In the genomic region with DNA sequence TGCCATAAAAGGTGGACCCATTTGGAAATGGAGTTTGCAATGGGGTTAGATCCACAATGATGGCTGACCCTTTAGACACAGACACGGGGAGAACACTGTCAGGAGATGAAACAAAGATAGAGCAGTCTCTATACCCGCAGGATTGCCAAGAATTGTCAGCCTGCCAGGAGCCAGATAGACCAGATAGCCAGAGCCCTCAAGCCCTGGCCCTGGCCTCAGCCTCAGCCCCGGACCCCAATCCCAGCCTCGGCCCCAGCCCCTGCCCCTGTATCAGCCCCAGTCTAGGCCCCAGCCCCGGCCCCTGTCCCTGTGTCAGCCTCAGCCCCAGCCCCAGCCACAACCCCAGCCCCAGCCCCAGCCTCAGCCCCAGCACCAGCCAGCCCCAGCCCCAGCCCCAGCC, we compare ENCODE assay signal across 16 mouse cellular contexts.
A peak's percentile ranks its signal among the peaks of the same experiment; 100 is the strongest.
DNase-seq lines count a peak whose midpoint lies in the region; ATAC-seq lines count a peak whose summit lies in the region.
"Had no signal": no experiment of that assay in that cellular context is flagged by ENCODE, and none has a peak within 500 bp of the region (broad histone marks: within the 10 kb centered on the region; RNA-seq: fewer than 3 reads in every experiment).

No protein-coding gene starts in this region.

- ATAC-seq in kidney, embryonic 14.5 days (ENCODE audit: low FRiP score, low TSS enrichment) = 0 out of 2 replicates have a peak, but pooled peaks have one; percentile 60
- peak; percentile 21; the same call in 1 of the 2 replicates for ATAC-seq in forebrain, embryonic 15.5 days (replicated peaks)
- peak; percentile 48; the same call in 1 of the 2 replicates for ATAC-seq in neural tube, embryonic 14.5 days (ENCODE audit: low read depth)
- ATAC-seq: intestine, embryonic 15.5 days had no signal

- H3K9ac ChIP-seq in kidney, embryonic 14.5 days (ENCODE audit: low read depth, low read length) = no peak overlapping the region
- no peak overlapping the region for H3K9ac ChIP-seq in forebrain, embryonic 15.5 days (replicated peaks)
- no peak overlapping the region for H3K9ac ChIP-seq in neural tube, embryonic 14.5 days (replicated peaks; ENCODE audit: low read depth, low read length)
- H3K9ac ChIP-seq: embryonic facial prominence, embryonic 12.5 days; intestine, embryonic 15.5 days; stomach, embryonic 15.5 days had no signal

- H3K27ac ChIP-seq in kidney, embryonic 14.5 days (ENCODE audit: low read depth, low read length) = no peak overlapping the region
- peak overlapping the region; percentile 69 for H3K27ac ChIP-seq in forebrain, embryonic 15.5 days (replicated peaks)
- H3K27ac ChIP-seq in midbrain, embryonic 10.5 days (replicated peaks) = peak overlapping the region; percentile 82
- peak overlapping the region; percentile 66 for H3K27ac ChIP-seq in neural tube, embryonic 14.5 days (ENCODE audit: low read depth, low read length)
- H3K27ac ChIP-seq: embryonic facial prominence, embryonic 12.5 days; intestine, embryonic 15.5 days; stomach, embryonic 15.5 days had no signal

- WGBS in kidney, embryonic 14.5 days = 68% methylated on average over 4 of the region's 5 CpGs
- 32% methylated on average over 5 of the region's 5 CpGs for WGBS in forebrain, embryonic 15.5 days
- WGBS in midbrain, embryonic 10.5 days = 57% methylated on average over 4 of the region's 5 CpGs
- whole genome bisulfite sequencing in neural tube, embryonic 14.5 days = 37% methylated on average over 5 of the region's 5 CpGs

- H3K4me1 ChIP-seq in kidney, embryonic 14.5 days (ENCODE audit: control insufficient read depth, insufficient read depth, low read length) = peaks cover 9% of the 10 kb centered on the region; the same call in 1 of the 2 replicates
- H3K4me1 ChIP-seq in forebrain, embryonic 15.5 days = peaks cover 31% of the 10 kb centered on the region
- H3K4me1 ChIP-seq in midbrain, embryonic 10.5 days = peaks cover 34% of the 10 kb centered on the region
- peaks cover 21% of the 10 kb centered on the region for H3K4me1 ChIP-seq in neural tube, embryonic 14.5 days (ENCODE audit: control insufficient read depth, insufficient read depth, low read length)
- H3K4me1 ChIP-seq: intestine, embryonic 15.5 days; stomach, embryonic 15.5 days had no signal

- no peaks in the 10 kb centered on the region for H3K9me3 ChIP-seq in kidney, embryonic 14.5 days (ENCODE audit: control insufficient read depth, low read length)
- no peaks in the 10 kb centered on the region for H3K9me3 ChIP-seq in forebrain, embryonic 15.5 days
- no peaks in the 10 kb centered on the region for H3K9me3 ChIP-seq in midbrain, embryonic 10.5 days (replicated peaks)
- no peaks in the 10 kb centered on the region for H3K9me3 ChIP-seq in neural tube, embryonic 14.5 days (ENCODE audit: control insufficient read depth, low read length)
- H3K9me3 ChIP-seq: embryonic facial prominence, embryonic 12.5 days; intestine, embryonic 15.5 days; stomach, embryonic 15.5 days had no signal

- DNase-seq in kidney, postnatal 36 days = no peak
- no peak for DNase-seq in midbrain, embryonic 10.5 days (ENCODE audit: low spot score)
- DNase-seq in spleen, postnatal 36 days (ENCODE audit: low spot score in 2 of 2) = no peak
- DNase-seq in layer of hippocampus, postnatal 14 days (ENCODE audit: low spot score in 2 of 2) = no peak
- no peak for DNase-seq in heart, postnatal 10 days
- DNase-seq: adrenal gland, adult 8-10 months; gastrocnemius, postnatal 14 days; kidney, postnatal 25 days; lung, adult 2 months; thymus, postnatal 25 days had no signal

- no peaks in the 10 kb centered on the region for H3K27me3 ChIP-seq in kidney, embryonic 14.5 days (ENCODE audit: control insufficient read depth, insufficient read depth, low read length)
- no peaks in the 10 kb centered on the region for H3K27me3 ChIP-seq in forebrain, embryonic 15.5 days
- H3K27me3 ChIP-seq in midbrain, embryonic 10.5 days (ENCODE audit: low read depth, poor library complexity, severe bottlenecking) = no peaks in the 10 kb centered on the region
- no peaks in the 10 kb centered on the region for H3K27me3 ChIP-seq in neural tube, embryonic 14.5 days (ENCODE audit: control insufficient read depth, insufficient read depth, low read length)
- H3K27me3 ChIP-seq: embryonic facial prominence, embryonic 12.5 days; intestine, embryonic 15.5 days; stomach, embryonic 15.5 days had no signal

- H3K36me3 ChIP-seq in kidney, embryonic 14.5 days (ENCODE audit: control insufficient read depth, insufficient read depth, low read length) = no peaks in the 10 kb centered on the region
- H3K36me3 ChIP-seq in forebrain, embryonic 15.5 days = no peaks in the 10 kb centered on the region
- H3K36me3 ChIP-seq in midbrain, embryonic 10.5 days = no peaks in the 10 kb centered on the region
- no peaks in the 10 kb centered on the region for H3K36me3 ChIP-seq in neural tube, embryonic 14.5 days (ENCODE audit: control insufficient read depth, insufficient read depth, low read length)
- H3K36me3 ChIP-seq: embryonic facial prominence, embryonic 12.5 days; intestine, embryonic 15.5 days; stomach, embryonic 15.5 days had no signal

- H3K4me2 ChIP-seq in kidney, embryonic 14.5 days (replicated peaks; ENCODE audit: low read depth, low read length) = no peak overlapping the region
- no peak overlapping the region for H3K4me2 ChIP-seq in forebrain, embryonic 15.5 days (replicated peaks)
- no peak overlapping the region for H3K4me2 ChIP-seq in neural tube, embryonic 14.5 days (ENCODE audit: low read depth, low read length)
- H3K4me2 ChIP-seq: embryonic facial prominence, embryonic 12.5 days; intestine, embryonic 15.5 days; stomach, embryonic 15.5 days had no signal

- intact Hi-C loops in heart, postnatal 10 days (cut with DNase I) = no loop called here

- H3K4me3 ChIP-seq in kidney, embryonic 14.5 days (ENCODE audit: low read length) = no peak overlapping the region
- no peak overlapping the region for H3K4me3 ChIP-seq in forebrain, embryonic 15.5 days
- H3K4me3 ChIP-seq in midbrain, embryonic 10.5 days = no peak overlapping the region
- no peak overlapping the region for H3K4me3 ChIP-seq in neural tube, embryonic 14.5 days (ENCODE audit: low read depth, low read length)
- H3K4me3 ChIP-seq: embryonic facial prominence, embryonic 12.5 days; intestine, embryonic 15.5 days; stomach, embryonic 15.5 days had no signal
